Mouse (Mus musculus) spleen, embryonic (tissue): ENCODE results near the gene Zc3h7b.

Experiments used
- CTCF ChIA-PET: fragments of 350-600 bp; sonication (Branson Sonifier 250); formaldehyde crosslinking; loops from one replicate; lab custom pipeline; 2022; lab: Charles Lee

Gene Zc3h7b

DNA sequence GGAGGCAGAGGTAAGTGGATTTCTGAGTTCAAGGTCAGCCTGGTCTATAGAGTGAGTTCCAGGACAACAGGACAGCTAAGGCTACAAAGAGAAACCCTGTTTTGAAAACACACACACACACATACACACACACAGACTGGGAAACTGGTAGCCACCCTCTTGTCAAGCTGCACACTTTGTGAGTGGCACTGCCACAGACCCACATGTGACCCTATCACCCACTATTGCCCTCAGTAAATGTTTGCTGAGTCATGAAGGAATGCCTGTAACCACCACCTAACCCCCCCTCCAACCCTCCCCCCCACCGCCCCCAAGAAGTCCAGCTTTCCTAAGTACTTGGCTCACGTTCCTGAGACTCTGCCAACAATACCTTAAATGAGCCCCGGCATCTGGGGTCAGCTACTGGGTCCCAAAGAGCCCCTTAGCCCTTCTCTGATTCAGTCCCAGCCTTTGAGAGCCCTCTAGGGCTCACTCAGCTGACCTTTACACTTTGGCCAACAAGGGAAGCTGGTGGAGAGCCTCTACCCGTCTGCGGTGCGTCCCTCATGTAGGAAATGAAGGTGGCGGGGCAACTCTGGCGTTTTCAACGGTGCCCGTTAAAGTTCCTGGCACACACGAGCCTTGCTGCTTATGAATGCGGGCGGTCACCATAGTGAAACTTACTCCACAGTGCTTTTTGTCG, 93.8 kb downstream of the Zc3h7b start:
- CTCF ChIA-PET: no interaction called here

DNA sequence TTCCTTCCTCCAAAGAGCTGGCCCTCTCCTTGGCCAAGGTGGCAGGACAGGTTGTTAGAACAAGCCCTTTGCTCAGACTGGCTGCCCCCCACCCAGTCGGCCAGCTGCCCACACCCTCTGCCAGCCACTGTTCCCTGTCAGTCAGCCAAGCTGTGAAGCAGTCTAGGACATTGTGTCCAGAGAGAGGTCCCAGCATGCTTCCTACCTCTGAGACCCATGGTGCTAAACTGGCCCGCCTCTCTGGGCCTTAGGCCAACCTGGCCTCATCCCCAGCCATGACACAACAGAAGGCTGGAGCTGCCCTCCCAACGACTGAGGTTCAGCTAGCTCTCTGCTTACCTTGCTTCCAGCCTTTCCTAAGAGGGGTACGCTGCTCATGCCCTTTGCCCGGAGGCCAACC, 94.8 kb downstream of the Zc3h7b start:
- CTCF ChIA-PET: no interaction called here

DNA sequence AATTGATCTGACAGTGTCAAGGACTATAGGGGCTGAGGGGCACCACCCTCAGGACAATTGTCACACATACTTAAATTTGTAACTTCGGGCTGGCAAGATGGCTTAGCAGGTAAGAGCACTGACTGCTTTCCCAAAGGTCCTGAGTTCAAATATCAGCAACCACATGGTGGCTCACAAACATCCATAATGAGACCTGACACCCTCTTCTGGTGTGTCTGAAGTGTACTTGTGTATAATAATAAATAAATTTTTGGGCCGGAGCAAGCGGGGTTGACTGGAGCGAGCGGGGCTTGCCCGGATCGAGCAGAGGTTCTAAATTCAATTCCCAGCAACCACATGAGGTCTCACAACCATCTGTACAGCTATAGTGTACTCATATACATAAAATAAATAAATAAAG, 95.4 kb downstream of the Zc3h7b start:
- CTCF ChIA-PET: no interaction called here

DNA sequence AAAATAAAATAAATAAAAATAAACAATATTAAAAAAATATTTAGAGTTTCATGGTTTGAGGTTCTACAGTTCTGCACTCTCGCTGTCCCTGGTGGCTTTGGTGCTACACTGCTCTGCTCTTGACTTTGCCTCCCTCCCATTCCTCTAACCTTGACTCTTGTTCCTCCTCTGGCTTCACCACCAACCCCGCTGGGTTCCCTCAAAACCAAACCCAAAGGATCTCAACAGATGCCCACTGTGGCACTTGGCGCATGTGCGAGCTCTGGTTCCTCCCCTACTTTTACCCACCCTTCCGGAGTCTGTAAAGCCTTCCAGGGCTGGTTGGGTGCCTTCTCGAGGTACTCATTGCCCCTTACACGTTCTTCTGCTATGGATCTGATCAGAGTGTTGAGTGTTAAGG, 97.4 kb downstream of the Zc3h7b start:
- CTCF ChIA-PET: interaction anchor here (1.0 kb wide), 1 partner anchor 148 kb away, joined by 3 read pairs; no protein-coding TSS in a partner anchor

DNA sequence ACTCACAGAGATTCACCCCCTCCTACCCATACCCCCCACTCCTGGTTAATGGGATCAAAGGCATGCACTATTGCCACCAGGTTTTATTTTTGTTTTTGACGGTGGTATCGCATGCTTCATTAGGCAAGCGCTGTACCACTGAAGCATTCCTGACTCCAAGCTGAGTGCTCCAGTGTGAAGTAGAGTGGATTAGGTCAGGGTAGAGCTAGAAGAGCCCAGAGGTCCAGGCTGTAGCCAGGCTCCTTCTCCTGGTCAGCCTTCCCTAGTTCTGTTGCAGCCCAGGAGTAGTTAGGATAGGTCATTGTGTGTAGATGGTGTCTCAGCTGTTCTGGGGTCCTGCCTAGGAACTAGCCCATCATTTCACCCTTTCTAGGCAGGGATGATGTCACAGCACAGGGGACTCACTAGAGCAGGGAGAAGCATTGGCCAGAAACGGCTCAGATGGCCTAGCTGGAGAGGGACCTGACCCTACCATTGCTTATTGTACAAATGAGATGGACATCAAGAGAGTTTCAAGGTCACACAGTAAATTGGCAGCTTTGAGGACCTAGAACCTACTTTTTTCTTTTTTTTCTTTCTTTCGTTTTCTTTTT, 100.3 kb downstream of the Zc3h7b start:
- CTCF ChIA-PET: interaction anchor here (0.7 kb wide), 2 partner anchors 14 to 72 kb away, joined by 5 to 6 read pairs; no protein-coding TSS in a partner anchor

DNA sequence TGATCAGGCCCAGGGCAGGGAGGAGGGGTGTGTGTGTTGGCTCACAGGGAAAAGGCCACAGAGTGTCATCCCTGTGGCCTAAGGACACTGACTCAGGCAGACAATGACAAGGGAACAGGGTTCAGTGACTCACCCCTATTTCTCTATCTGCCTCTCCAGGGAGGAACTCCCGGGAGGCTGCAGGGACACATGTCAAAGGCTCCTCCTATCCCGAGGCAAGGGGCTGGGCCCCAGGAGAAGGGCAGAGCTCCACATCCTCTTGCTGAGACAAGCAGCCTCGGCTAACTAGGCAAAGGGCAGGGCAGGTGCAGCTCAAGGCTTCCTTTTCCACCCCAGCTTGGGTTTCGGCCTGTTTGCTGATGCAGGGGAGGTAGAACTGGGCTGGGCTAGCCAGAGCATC, 100.9 kb downstream of the Zc3h7b start:
- CTCF ChIA-PET: no interaction called here
